Mouse (Mus musculus) heart, postnatal 25 days (tissue): Measurements from ENCODE around the gene Cgref1. TPM values are rescaled to one million over a fixed set of nuclear protein-coding genes. Genes with fewer than 3 reads are reported as not detected.

Experiments used
- DNase-seq: peaks from one replicate; pipeline ENCODE4 v3.0.0; 2022; ENCODE audit warnings: low spot score
- intact Hi-C: fragments of 180-260 bp; cut with DNase I; formaldehyde crosslinking; loops from one replicate; pipeline ENCODE4 v1.15.1; 2025
- total RNA-seq, 2 experiments: library from RNA; stranded (reverse); gene quantifications; 2 replicates each; pipeline ENCODE4 v1.2.3; 2021

The Cgref1 gene
- total RNA-seq = under 1 TPM; 0.39 to 0.53 TPM

DNA sequence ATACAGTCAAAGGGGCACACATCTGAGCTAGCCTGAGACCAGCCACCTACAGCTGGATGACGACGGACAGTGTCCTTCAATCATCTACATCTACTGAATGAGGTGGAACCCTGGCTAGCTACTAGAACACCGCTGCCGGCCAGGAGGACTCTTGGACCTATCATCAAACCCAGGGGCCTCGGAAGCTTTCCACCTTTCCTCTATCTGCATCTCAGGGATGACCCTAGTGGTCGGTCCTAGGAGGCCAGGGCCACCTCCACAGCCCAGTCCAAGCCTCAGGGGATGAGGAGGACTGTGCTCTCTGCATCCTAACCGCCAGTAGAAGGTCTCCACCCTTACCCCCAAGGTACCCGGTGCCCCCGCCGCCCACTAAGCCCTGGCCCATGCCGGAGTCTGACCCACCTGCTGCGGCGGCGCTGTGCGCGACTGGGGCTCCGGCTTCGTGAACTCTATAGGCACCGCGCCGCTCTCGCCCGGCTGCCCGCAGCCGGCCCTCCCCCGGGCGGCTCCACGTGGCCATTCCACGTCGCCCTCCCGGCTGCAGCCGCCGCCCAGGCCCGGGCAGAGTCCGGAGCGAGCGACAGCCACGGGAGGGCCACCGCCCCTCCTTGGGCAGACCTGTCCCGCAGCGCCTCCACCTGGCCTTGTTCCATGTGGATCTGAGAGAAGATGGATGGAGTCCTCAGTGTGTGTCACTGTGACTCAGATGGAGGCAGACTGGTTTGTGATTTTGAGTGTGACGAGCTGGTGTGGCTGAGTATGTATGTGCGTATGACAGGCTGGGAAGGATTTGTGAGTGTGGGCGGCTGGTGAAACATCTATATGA, at the start of gene Cgref1:
Cgref1 (minus strand) TSS at position 636 of the 826 bp plus-strand sequence.
- intact Hi-C loops = no loop called here
- no peak for DNase-seq

- no peak for DNase-seq
- intact Hi-C loops = no loop called here
Measured at GRCm38 (mm10) chr5:30994074-30994473, 48.7 kb upstream of the Cgref1 start.

DNA sequence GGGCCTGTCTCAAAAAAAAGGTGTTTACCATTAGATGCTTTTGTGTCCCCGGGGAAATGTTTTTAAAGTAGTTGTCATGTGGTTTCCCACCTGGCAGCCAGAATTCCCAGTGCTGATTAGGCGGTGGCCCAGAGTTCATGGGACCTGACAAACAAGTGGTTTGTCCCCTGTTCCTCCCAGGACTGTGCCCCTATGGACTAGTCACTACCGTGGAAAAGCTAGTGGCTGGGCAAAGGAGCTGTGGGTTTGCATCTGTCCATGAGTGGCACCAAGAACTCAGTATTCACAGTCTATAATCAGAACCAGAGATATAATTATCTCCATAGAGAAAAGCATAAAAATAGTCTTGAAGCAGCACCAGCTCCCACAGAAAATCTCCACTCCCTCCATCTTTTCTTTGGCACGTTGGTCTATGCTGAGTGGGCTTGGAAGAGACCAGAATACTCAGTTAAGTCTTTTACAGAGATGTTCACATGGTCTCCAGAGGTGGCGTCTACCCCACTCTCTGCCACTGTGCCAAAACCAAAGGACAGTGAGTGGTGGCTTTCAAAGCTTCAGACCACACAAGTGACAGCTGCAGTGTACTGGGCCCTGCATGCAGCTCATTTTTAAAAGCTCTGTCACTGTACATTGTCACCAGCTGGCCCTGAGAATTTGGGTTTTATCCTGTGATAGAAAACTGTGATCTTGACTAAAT, 47.7 kb upstream of the Cgref1 start:
- no peak for DNase-seq
- intact Hi-C loops = no loop called here

- intact Hi-C loops = no loop called here
- no peak for DNase-seq
Measured at GRCm38 (mm10) chr5:30982357-30982756, 37.0 kb upstream of the Cgref1 start.

GRCm38 (mm10) chr5:30974870-30975656, 29.7 kb upstream of the Cgref1 start:
- intact Hi-C loops = no loop called here

DNA sequence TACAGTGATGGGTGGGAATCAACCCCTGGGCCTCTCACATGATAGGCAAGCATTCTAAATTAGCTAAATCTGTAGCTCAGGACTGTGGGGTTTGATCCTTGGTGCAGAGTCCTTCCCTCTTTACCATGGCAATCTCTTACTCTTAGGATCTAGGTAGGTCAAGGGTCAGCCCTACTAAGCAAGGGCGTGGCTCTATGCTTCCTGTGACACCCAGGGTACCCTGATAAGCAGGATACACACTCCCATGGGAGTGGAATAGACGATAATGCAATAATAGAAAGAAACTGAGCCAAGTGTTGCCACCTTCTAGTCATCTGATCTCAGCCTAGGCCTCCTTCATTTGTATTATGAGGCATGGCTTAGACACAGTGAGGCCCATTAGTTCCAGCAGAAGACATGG, 24.0 kb upstream of the Cgref1 start:
- no peak for DNase-seq

More at GRCm38 (mm10) chr5:30974870-30975656, 29.7 kb upstream of the Cgref1 start:
- DNase-seq = peak; percentile 54

GRCm38 (mm10) chr5:30968416-30968815, 23.0 kb upstream of the Cgref1 start, which contains the start of gene Tcf23:
Tcf23 (plus strand) TSS chr5:30968662.
- DNase-seq = peak; percentile 58
- intact Hi-C loops = no loop called here

More for the DNA sequence above, 24.0 kb upstream of the Cgref1 start:
- intact Hi-C loops = no loop called here

- no peak for DNase-seq
- intact Hi-C loops = no loop called here
Measured at GRCm38 (mm10) chr5:30966189-30966588, 20.8 kb upstream of the Cgref1 start.

- intact Hi-C loops = no loop called here
- no peak for DNase-seq
Measured at GRCm38 (mm10) chr5:30963916-30964315, 18.5 kb upstream of the Cgref1 start.

- intact Hi-C loops = no loop called here
- DNase-seq = no peak
Measured at GRCm38 (mm10) chr5:30961545-30962505, 16.4 kb upstream of the Cgref1 start.

DNA sequence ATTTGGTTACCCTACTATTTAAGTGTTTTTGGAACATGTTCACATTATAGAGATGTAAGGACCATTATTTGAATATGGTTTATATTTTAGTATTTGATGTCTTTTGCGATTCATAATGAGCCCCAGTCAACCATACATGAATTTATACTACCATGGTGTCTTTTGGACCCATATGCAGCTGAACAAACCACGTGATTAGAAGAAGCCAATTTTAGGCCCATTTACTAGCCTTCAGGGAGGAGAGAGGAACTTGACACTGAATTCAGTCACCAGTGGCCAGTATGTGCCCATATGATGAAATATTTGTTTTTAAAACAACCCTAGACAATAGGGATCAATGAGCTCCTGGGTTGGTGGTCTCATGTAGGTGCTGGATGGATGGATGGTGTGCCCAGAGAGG, 15.4 kb upstream of the Cgref1 start:
- DNase-seq = no peak
- intact Hi-C loops = loop anchor here (1.0 kb wide), 1 partner anchor 87 kb away; the partner anchor contains the start of genes Atraid and Slc5a6

DNA sequence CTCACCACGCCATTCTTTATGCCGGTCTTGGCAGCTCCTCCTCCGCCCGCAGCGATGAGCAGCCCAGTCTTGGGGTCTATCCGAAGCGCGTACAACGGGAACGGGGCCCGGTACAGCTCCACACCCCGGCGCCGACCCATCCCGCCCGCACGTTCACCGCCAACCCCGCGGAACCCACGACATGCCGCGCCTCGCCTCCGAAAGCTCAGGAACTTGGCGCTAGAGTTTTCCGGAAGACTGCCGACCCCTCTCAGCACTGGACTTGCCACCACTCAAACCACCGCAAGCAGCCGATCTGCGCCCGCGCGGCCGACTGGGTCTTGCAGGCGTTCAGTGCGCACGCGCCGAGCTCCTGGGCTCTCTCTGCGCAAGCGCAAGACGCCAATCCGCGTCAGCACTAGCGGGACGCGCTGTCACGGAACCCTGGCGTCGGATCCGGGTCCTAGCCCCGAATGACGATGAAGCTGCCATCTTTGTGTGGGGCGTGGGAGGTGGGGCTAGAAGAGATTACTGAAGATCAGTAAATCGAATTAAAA, 14.6 kb upstream of the Cgref1 start, which contains the start of gene Preb:
Preb (minus strand) TSS at position 396 of the 536 bp plus-strand sequence.
- intact Hi-C loops = loop anchor here (1.0 kb wide), 1 partner anchor 88 kb away; the partner anchor contains the start of genes Atraid and Slc5a6
- peak; percentile 98 for DNase-seq

DNA sequence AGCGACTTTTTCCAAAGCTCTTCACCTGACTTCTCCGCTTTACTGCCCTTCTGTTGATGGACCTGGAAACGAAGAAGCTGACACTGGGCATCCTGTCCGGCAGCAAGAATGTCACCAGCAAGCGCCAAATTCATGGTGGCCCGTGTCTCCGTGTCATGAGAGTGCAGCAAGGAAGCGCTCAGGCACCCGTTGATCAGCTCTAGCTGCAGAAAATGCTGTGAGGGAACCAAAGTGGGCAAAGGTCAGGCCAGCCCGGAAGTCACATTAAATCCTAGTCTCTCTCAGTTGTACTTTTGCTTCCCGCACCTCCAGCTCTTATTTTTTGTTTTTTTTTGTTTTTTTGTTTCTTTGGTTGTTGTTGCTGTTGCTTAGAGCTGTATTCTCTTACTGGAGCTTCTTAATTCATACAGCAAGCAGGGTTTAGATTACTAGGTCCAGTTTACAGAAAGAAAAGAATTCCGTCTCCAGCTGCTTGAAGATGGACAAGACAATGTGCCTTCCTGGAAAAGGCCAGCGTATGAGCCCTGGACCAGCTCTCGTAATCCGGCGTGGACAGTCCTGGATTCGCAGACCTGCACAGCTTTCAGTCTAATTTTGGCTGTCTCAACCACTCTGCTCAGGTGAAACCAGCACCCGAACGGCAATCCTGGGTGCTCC, 13.9 kb upstream of the Cgref1 start:
- no peak for DNase-seq
- intact Hi-C loops = no loop called here

DNA sequence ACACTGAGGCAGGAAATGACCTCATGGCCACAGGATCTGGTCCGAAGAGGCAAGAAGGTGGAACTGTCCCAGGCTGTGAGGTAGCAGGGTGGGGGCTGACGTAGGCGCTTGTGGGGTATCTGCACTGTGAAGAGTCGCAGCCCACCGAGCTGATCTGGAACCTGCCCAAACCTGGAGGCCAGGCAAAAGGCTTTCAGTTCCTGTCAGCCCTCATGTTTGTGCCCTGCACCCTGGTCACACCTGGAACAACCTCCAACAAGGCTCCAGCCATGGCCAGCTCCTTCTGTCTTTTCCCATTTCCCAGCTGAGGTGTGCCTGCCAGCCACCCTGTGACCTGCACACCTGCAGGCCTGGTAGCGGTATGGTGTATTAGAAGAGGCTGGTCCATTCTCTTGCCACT, 12.5 kb upstream of the Cgref1 start:
- no peak for DNase-seq
- intact Hi-C loops = no loop called here

DNA sequence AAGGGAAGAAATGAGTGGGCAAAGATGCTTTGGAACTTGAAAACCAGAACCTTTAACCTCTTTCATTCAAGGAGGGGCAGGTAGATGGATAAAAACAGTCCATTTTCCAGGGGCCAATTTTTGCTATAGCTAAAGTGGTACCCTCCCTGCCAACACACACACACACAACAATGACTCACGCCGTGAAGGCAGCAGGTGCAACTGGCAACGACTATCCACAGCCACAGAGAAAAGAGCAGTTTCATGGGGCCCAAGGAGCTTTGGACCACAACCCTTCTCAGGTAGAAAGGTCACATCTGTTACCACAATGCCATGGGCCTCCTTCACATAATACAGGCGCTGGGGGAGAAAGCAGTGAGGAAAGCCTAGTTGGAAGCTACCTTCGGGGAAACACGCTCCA, 10.4 kb upstream of the Cgref1 start:
- intact Hi-C loops = no loop called here

DNA sequence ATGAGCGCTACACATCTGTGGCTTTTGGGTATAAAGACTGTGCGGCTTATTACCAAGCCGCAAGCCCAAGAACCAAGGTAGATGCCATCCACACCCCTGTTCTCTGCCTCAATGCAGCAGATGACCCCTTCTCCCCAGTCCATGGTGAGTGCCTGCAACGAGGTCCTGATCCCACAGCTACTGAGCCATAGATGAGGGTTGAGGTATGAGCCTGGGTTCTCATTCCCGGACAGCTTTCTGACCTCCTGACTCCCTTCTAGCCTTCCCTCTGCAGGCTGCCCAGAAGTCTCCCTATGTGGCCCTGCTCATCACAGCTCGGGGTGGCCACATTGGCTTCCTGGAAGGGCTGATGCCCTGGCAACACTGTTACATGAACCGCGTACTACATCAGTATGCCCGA, 9.2 kb upstream of the Cgref1 start:
- no peak for DNase-seq
- intact Hi-C loops = no loop called here

More for the DNA sequence above, 10.4 kb upstream of the Cgref1 start:
- no peak for DNase-seq

DNA sequence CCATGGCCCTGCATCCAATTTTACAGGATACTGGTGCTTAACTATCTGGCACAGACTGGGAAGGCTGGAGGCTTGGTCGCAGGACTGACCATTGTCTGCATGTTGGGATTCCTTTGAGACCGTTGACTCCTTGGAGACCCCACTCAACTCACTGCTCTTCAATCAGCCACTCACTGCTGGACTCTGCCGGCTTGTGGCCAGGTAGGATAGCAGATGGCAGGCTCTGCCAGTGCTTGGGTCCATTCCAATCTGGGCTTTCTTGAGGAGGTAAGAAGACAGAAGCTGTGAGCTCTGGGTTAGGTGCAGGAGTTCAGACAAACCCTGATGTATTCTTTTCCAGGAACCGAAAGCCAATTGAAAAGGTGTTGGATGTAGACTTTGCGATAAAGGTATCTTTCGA, 8.7 kb upstream of the Cgref1 start:
- intact Hi-C loops = no loop called here
- no peak for DNase-seq

DNA sequence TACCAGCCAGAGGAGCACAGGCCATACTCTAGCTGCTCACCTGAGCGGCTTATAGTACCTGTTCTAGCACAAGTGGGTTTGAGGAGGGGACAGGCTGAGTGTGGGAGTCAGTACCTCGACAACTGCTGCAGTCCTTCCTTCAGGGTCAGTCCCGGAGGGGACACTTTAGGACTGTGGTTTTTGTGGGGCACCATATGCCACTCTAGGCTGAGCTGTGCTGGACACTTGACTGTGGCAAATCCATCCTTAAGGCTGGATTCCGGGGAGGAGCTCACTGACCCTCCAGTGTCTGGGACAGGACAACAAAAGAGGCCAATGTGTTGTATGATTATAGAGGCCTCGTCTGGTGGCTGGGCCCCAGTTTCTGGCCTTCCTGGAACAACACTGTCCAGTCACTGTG, 7.2 kb upstream of the Cgref1 start:
- intact Hi-C loops = no loop called here

More for the DNA sequence above, 7.2 kb upstream of the Cgref1 start:
- no peak for DNase-seq
